Mouse (Mus musculus) embryonic facial prominence, embryonic 11.5 days (tissue): ENCODE measurements around the gene Snrnp40. TPM values are rescaled to one million over a fixed set of nuclear protein-coding genes. Genes with fewer than 3 reads are reported as not detected.

Experiments used
- ATAC-seq: fragments of 200-750 bp; cut with Nextera tagmentation; replicated peaks from 2 replicates; pipeline ENCODE4 v1.8.0; 2017; ENCODE audit warnings: low read depth; ENCODE audit not compliant: insufficient number of reproducible peaks, low FRiP score, low TSS enrichment
- DNase-seq: peaks from one replicate; pipeline ENCODE4 v3.0.0-alpha.2; 2015; ENCODE audit warnings: low spot score
- H3K27ac ChIP-seq: fragments of 300-500 bp; sonication (generic); replicated peaks from 2 replicates; pipeline ENCODE4 v1.5.1; 2014; ENCODE audit warnings: mild to moderate bottlenecking, low read depth, low read length, control low read depth
- H3K27me3 ChIP-seq: fragments of 300-500 bp; sonication (generic); 2 replicates; pipeline ENCODE4 v1.6.1; 2014; ENCODE audit warnings: mild to moderate bottlenecking, low read length, moderate library complexity, mixed read lengths; ENCODE audit not compliant: control insufficient read depth, insufficient read depth
- H3K36me3 ChIP-seq: fragments of 300-500 bp; sonication (generic); replicated peaks from 2 replicates; pipeline ENCODE4 v1.6.1; 2014; ENCODE audit warnings: low read depth, mild to moderate bottlenecking, low read length, moderate library complexity, mixed read lengths; ENCODE audit not compliant: control insufficient read depth, insufficient read depth
- H3K4me1 ChIP-seq: fragments of 300-500 bp; sonication (generic); 2 replicates; pipeline ENCODE4 v1.6.1; 2014; ENCODE audit warnings: low read length, mixed read lengths; ENCODE audit not compliant: control insufficient read depth, insufficient read depth
- H3K4me2 ChIP-seq: fragments of 300-500 bp; sonication (generic); 2 replicates; pipeline ENCODE4 v1.6.1; 2014; ENCODE audit warnings: low read depth, mild to moderate bottlenecking, control low read depth, low read length, moderate library complexity
- H3K4me3 ChIP-seq: fragments of 300-500 bp; sonication (generic); 2 replicates; pipeline ENCODE4 v1.5.1; 2014; ENCODE audit warnings: low read depth, low read length, control low read depth
- H3K9ac ChIP-seq: fragments of 300-500 bp; sonication (generic); replicated peaks from 2 replicates; pipeline ENCODE4 v1.6.1; 2014; ENCODE audit warnings: mild to moderate bottlenecking, control low read depth, low read length
- H3K9me3 ChIP-seq: fragments of 300-500 bp; sonication (generic); replicated peaks from 2 replicates; pipeline ENCODE4 v1.6.1; 2016; ENCODE audit warnings: mild to moderate bottlenecking, low read length, inconsistent platforms, mixed read lengths; ENCODE audit not compliant: control insufficient read depth
- WGBS: fragments of 180-500 bp; shearing (Covaris S2); extraction: QIAGEN DNeasy Blood & Tissue Kit; methylation state at CpG from one replicate; pipeline ENCODE4 v1.1.7; 2014; 5-methylcytosine and 5-hydroxymethylcytosine counted together
- polyA plus RNA-seq: library from polyadenylated mRNA; unstranded; fragments of >200 nt; fragmentation: Nextera tagmentation; extraction: Ambion mirVana; gene quantifications from 2 replicates; pipeline ENCODE4 v1.2.1, GENCODE M21; 2014

Gene Snrnp40
- polyA plus RNA-seq, 1 experiment from 2014 or later, result 209 TPM

- no peak overlapping the region for H3K27ac ChIP-seq
- ATAC-seq (no peak), DNase-seq (no peak)
- WGBS, result 93% methylated on average over 6 of the region's 6 CpGs
- no peaks in the 10 kb centered on the region; the same call in 1 of the 2 replicates for H3K36me3 ChIP-seq
- no peaks in the 10 kb centered on the region for H3K27me3 ChIP-seq
- H3K4me2 ChIP-seq, result no peak overlapping the region
- no peaks in the 10 kb centered on the region for H3K4me1 ChIP-seq
- no peaks in the 10 kb centered on the region for H3K9me3 ChIP-seq
- no peak overlapping the region for H3K9ac ChIP-seq
- no peak overlapping the region for H3K4me3 ChIP-seq
Observed at GRCm38 (mm10) chr4:130349666-130350065, 10.3 kb upstream of the Snrnp40 start.

- Histone ChIP-seq H3K9ac (no peak overlapping the region), H3K4me2 (no peak overlapping the region)
Observed at GRCm38 (mm10) chr4:130350690-130351422, 9.1 kb upstream of the Snrnp40 start.

GRCm38 (mm10) chr4:130352588-130352987 is 7.3 kb upstream of the Snrnp40 start:
- no peaks in the 10 kb centered on the region for H3K4me1 ChIP-seq
- no peak overlapping the region for H3K9ac ChIP-seq
- H3K27me3 ChIP-seq, result no peaks in the 10 kb centered on the region
- ATAC-seq, result no peak
- no peak overlapping the region for H3K4me3 ChIP-seq
- H3K4me2 ChIP-seq, result no peak overlapping the region
- 88% methylated on average over 7 of the region's 7 CpGs for WGBS
- no peak for DNase-seq
- H3K9me3 ChIP-seq, result no peaks in the 10 kb centered on the region
- no peaks in the 10 kb centered on the region; the same call in 1 of the 2 replicates for H3K36me3 ChIP-seq
- no peak overlapping the region for H3K27ac ChIP-seq

More at GRCm38 (mm10) chr4:130350690-130351422, 9.1 kb upstream of the Snrnp40 start:
- H3K27ac ChIP-seq, result no peak overlapping the region
- no peaks in the 10 kb centered on the region for H3K9me3 ChIP-seq
- no peaks in the 10 kb centered on the region; the same call in 1 of the 2 replicates for H3K36me3 ChIP-seq
- no peak overlapping the region for H3K4me3 ChIP-seq
- DNase-seq, result no peak
- no peaks in the 10 kb centered on the region for H3K27me3 ChIP-seq
- no peaks in the 10 kb centered on the region for H3K4me1 ChIP-seq
- no peak for ATAC-seq
- WGBS, result 90% methylated on average over 16 of the region's 16 CpGs

- Histone ChIP-seq H3K27ac (no peak overlapping the region), H3K36me3 (no peaks in the 10 kb centered on the region; the same call in 1 of the 2 replicates), H3K9me3 (no peaks in the 10 kb centered on the region), H3K9ac (no peak overlapping the region), H3K4me2 (no peak overlapping the region), H3K27me3 (no peaks in the 10 kb centered on the region), H3K4me3 (no peak overlapping the region), H3K4me1 (no peaks in the 10 kb centered on the region; the same call in 1 of the 2 replicates)
- DNase-seq, result no peak
- ATAC-seq, result no peak
Observed at GRCm38 (mm10) chr4:130357946-130358345, 2.0 kb upstream of the Snrnp40 start.

GRCm38 (mm10) chr4:130360238-130360590 is 282 bp downstream of the Snrnp40 start:
- WGBS, result 0% methylated on average over 19 of the region's 19 CpGs
- DNase-seq (peak; percentile 2), ATAC-seq (no peak)
- Histone ChIP-seq H3K9ac (peak overlapping the region; percentile 87), H3K4me3 (peak overlapping the region; percentile 83), H3K4me1 (no peaks in the 10 kb centered on the region; the same call in 1 of the 2 replicates), H3K36me3 (no peaks in the 10 kb centered on the region; the same call in 1 of the 2 replicates), H3K9me3 (no peaks in the 10 kb centered on the region), H3K4me2 (peak overlapping the region; percentile 75), H3K27ac (peak overlapping the region; percentile 22; the same call in 1 of the 2 replicates), H3K27me3 (no peaks in the 10 kb centered on the region)

- no peaks in the 10 kb centered on the region for H3K27me3 ChIP-seq
- ATAC-seq (no peak), DNase-seq (peak; percentile 15)
- no peak overlapping the region for H3K4me2 ChIP-seq
- H3K36me3 ChIP-seq, result peaks cover 21% of the 10 kb centered on the region
- H3K27ac ChIP-seq, result no peak overlapping the region
- H3K4me3 ChIP-seq, result no peak overlapping the region
- no peaks in the 10 kb centered on the region for H3K4me1 ChIP-seq
- WGBS, result 88% methylated on average over 4 of the region's 4 CpGs
- H3K9me3 ChIP-seq, result no peaks in the 10 kb centered on the region
- no peak overlapping the region for H3K9ac ChIP-seq
Observed at GRCm38 (mm10) chr4:130376675-130377074, 16.7 kb downstream of the Snrnp40 start.

GRCm38 (mm10) chr4:130377500-130377899 is 17.6 kb downstream of the Snrnp40 start:
- DNase-seq (no peak), ATAC-seq (no peak)
- Histone ChIP-seq H3K4me2 (no peak overlapping the region), H3K9me3 (no peaks in the 10 kb centered on the region), H3K27ac (no peak overlapping the region), H3K36me3 (peaks cover 21% of the 10 kb centered on the region), H3K9ac (no peak overlapping the region), H3K4me1 (no peaks in the 10 kb centered on the region), H3K4me3 (no peak overlapping the region), H3K27me3 (no peaks in the 10 kb centered on the region)
- 89% methylated on average over 4 of the region's 4 CpGs for WGBS

GRCm38 (mm10) chr4:130379181-130379580 is 19.2 kb downstream of the Snrnp40 start:
- H3K9me3 ChIP-seq, result no peaks in the 10 kb centered on the region
- no peak overlapping the region for H3K9ac ChIP-seq
- H3K36me3 ChIP-seq, result peaks cover 21% of the 10 kb centered on the region
- 94% methylated on average over 2 of the region's 2 CpGs for WGBS
- no peaks in the 10 kb centered on the region for H3K27me3 ChIP-seq
- DNase-seq (no peak), ATAC-seq (no peak)
- H3K4me2 ChIP-seq, result no peak overlapping the region
- H3K4me1 ChIP-seq, result no peaks in the 10 kb centered on the region
- H3K4me3 ChIP-seq, result no peak overlapping the region
- no peak overlapping the region for H3K27ac ChIP-seq
